Mouse (Mus musculus): ENCODE measurements around the gene Upk1a.

Gene Upk1a

DNA sequence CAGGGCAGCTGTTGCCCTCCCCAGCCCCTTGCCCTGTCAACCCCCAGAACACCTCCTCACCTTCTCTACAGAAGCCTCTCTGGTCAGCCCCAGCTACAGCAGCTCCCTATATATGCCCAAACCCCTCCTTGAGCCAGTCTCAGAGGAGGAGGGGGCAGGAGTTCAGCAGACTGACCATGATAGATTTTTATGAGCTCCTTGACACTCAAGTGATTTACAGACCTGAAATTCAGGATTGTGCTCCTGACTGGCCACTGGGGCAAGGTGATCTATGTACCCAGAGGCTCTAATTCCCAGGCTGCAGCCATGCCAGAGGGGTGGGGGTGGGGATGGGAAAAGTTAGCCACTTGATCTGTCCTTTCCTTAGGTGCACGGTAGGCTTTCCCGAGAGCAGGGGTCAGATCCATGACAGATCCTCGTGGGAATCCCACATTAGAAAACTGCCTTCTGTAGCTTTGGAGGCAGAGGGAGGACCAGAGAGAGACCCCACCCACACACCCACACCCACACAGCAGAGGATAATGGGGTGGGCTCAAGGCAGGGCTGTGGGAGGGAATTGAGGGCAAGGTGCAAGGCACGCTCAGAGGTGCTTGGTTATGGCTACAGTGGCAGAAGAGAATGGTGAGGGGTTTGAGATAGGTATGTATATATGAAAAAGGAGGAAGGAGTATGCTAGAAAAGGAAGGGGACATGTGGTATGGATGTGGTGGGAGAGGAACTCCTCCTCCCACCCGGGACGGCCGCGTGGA, at the start of gene Upk1a:
TSS of gene Upk1a (minus strand) at position 194 of the 749 bp plus-strand sequence.
- Histone ChIP-seq H3K9me3 (ENCODE audit: low read length) (0 out of 2 replicates have a peak, but pooled peaks cover 4% of the 10 kb centered on the region), H3K4me3 (replicated peaks; ENCODE audit: low read length) (no peak within 1 kb of the TSS), H3K36me3 (ENCODE audit: insufficient read depth, low read length) (peaks cover 21% of the 10 kb centered on the region), H3K4me1 (replicated peaks; ENCODE audit: low read depth, low read length) (peaks cover 70% of the 10 kb centered on the region), H3K27me3 (ENCODE audit: insufficient read depth, low read length) (peaks cover 5% of the 10 kb centered on the region; the same call in 1 of the 2 replicates)
- TF ChIP-seq CTCF (conservative IDR thresholded peaks at IDR 0.05; ENCODE audit: low read length) = no peak
- no peak for TF ChIP-seq POU5F1 (IDR thresholded peaks at IDR 0.05; ENCODE audit: borderline replicate concordance, low read length)
- TF ChIP-seq NANOG (IDR thresholded peaks at IDR 0.05; ENCODE audit: borderline replicate concordance, low read length) = no peak

DNA sequence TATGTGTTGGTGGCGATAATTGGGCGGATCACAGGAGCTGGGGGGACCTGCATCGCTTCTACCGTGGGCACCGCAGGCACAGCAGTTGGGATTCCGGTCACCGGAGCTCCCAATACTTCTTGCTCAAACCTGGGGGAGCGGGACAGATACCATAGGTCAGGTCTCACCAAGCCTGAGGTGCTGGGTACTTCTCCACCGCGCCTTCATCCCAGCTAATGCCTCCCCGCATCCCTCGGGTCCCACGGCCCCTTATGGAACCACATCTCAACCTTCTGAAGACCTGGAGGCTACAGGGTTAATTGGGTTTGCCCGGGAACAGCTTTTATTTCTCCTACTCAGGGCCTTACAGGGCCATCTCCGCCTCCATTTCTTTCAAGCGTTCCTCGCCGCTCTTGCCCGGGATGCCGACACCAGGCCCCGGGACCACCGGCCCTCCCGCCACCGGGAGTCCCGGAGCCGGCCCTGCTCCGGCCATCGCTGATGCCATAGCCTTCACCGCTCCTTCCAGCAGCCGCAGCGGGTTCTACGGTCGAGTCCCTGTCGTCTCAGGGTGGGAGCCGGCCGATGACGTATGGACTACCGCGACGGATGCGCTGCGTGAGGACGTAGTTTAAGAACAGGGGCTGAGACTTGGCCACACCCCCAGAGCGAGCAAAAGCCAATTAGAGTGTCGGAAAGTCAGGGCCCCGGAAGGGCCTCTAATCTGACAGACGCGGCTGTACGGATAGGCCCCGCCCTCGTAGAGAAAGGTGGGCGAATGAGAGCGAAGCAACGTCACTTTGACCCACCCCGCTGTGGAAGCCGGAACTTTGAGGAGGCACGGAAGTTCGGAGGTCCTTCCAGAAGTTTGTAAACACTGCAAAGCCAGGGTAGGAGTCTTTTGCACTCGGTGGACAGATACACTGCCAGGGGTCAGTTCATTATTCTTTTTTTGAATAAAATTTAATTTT, 37.2 kb upstream of the Upk1a start, which contains the start of gene Rbm42:
TSS of gene Rbm42 (minus strand) at position 727 of the 950 bp plus-strand sequence.
- H3K4me3 ChIP-seq (replicated peaks; ENCODE audit: low read length) = peak within 1 kb of the TSS; percentile 100
- no peaks in the 10 kb centered on the region for H3K9me3 ChIP-seq (ENCODE audit: low read length)
- TF ChIP-seq CTCF (conservative IDR thresholded peaks at IDR 0.05; ENCODE audit: low read length) = no peak
- TF ChIP-seq POU5F1 (IDR thresholded peaks at IDR 0.05; ENCODE audit: borderline replicate concordance, low read length) = no peak
- TF ChIP-seq NANOG (IDR thresholded peaks at IDR 0.05; ENCODE audit: borderline replicate concordance, low read length) = no peak
- peaks cover 20% of the 10 kb centered on the region for H3K4me1 ChIP-seq (replicated peaks; ENCODE audit: low read depth, low read length)
- H3K27me3 ChIP-seq (ENCODE audit: insufficient read depth, low read length) = no peaks in the 10 kb centered on the region
- H3K36me3 ChIP-seq (ENCODE audit: insufficient read depth, low read length) = peaks cover 73% of the 10 kb centered on the region

DNA sequence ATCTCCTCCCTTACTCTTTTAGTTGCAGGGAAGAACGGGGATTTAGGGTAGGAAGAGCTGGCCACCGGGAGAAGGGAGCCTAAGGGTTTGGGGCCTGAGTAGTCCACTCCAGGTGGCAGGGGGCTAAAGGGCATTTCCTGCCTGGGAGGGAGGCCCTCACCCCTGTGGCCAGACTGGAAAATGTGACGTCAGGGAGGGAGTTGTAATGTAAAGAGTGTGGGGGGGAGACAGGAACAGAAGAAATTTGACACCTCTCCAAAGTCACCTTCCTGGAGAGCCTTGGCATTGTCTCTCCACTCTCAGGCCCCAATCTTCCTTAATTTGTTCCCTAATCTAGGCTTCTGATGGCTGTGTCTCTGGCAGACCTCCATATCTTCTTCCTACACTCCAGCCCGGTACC, 26.4 kb upstream of the Upk1a start:
- Histone ChIP-seq H3K36me3 (ENCODE audit: insufficient read depth, low read length) (peaks cover 46% of the 10 kb centered on the region), H3K27me3 (ENCODE audit: insufficient read depth, low read length) (peaks cover 26% of the 10 kb centered on the region), H3K4me1 (replicated peaks; ENCODE audit: low read depth, low read length) (peaks cover 48% of the 10 kb centered on the region), H3K4me3 (replicated peaks; ENCODE audit: low read length) (peak overlapping the region; percentile 29; the same call in 1 of the 2 replicates), H3K9me3 (ENCODE audit: low read length) (no peaks in the 10 kb centered on the region)
- TF ChIP-seq POU5F1 (IDR thresholded peaks at IDR 0.05; ENCODE audit: borderline replicate concordance, low read length) = no peak
- TF ChIP-seq NANOG (IDR thresholded peaks at IDR 0.05; ENCODE audit: borderline replicate concordance, low read length) = no peak
- TF ChIP-seq CTCF (conservative IDR thresholded peaks at IDR 0.05; ENCODE audit: low read length) = no peak

- Histone ChIP-seq H3K36me3 (ENCODE audit: insufficient read depth, low read length) (peaks cover 19% of the 10 kb centered on the region), H3K27me3 (ENCODE audit: insufficient read depth, low read length) (peaks cover 51% of the 10 kb centered on the region), H3K4me1 (replicated peaks; ENCODE audit: low read depth, low read length) (peaks cover 62% of the 10 kb centered on the region), H3K4me3 (replicated peaks; ENCODE audit: low read length) (no peak overlapping the region), H3K9me3 (ENCODE audit: low read length) (no peaks in the 10 kb centered on the region)
- TF ChIP-seq NANOG (IDR thresholded peaks at IDR 0.05; ENCODE audit: borderline replicate concordance, low read length) (no peak), POU5F1 (IDR thresholded peaks at IDR 0.05; ENCODE audit: borderline replicate concordance, low read length) (no peak), CTCF (conservative IDR thresholded peaks at IDR 0.05; ENCODE audit: low read length) (no peak)
Measured at GRCm38 (mm10) chr7:30636395-30636794, 23.7 kb upstream of the Upk1a start.

GRCm38 (mm10) chr7:30635752-30636151, 23.1 kb upstream of the Upk1a start, which contains the start of gene Etv2:
Gene Etv2, minus strand, starts transcription at chr7:30635852.
- no peak for TF ChIP-seq POU5F1 (IDR thresholded peaks at IDR 0.05; ENCODE audit: borderline replicate concordance, low read length)
- TF ChIP-seq NANOG (IDR thresholded peaks at IDR 0.05; ENCODE audit: borderline replicate concordance, low read length) = no peak
- no peak for TF ChIP-seq CTCF (conservative IDR thresholded peaks at IDR 0.05; ENCODE audit: low read length)
- Histone ChIP-seq H3K9me3 (ENCODE audit: low read length) (no peaks in the 10 kb centered on the region), H3K27me3 (ENCODE audit: insufficient read depth, low read length) (peaks cover 53% of the 10 kb centered on the region), H3K4me1 (replicated peaks; ENCODE audit: low read depth, low read length) (peaks cover 62% of the 10 kb centered on the region), H3K36me3 (ENCODE audit: insufficient read depth, low read length) (peaks cover 12% of the 10 kb centered on the region), H3K4me3 (replicated peaks; ENCODE audit: low read length) (peak within 1 kb of the TSS; percentile 66)

DNA sequence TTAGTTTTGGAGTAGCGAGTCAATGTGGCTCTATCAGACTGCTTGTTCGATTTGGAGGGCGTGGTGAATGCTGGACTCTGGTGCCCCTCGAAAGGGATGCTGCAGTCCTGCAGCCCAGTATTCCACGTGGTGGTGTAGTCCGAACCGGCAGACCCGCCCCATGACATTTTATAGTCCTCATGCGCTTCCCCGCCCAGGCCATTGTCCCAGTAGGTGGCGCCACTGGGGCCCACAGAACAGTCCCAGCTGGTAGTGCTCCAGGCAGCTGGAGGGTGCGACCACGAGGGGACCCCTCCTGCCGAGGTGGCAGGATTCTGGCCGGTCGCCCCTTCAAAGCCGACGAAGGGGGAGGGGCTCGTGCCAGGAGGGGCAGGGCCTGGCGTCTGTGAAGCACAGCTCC, 22.0 kb upstream of the Upk1a start:
- Histone ChIP-seq H3K4me3 (replicated peaks; ENCODE audit: low read length) (peak overlapping the region; percentile 66), H3K9me3 (ENCODE audit: low read length) (no peaks in the 10 kb centered on the region), H3K27me3 (ENCODE audit: insufficient read depth, low read length) (peaks cover 53% of the 10 kb centered on the region), H3K4me1 (replicated peaks; ENCODE audit: low read depth, low read length) (peaks cover 53% of the 10 kb centered on the region), H3K36me3 (ENCODE audit: insufficient read depth, low read length) (peaks cover 2% of the 10 kb centered on the region; the same call in 1 of the 2 replicates)
- TF ChIP-seq NANOG (IDR thresholded peaks at IDR 0.05; ENCODE audit: borderline replicate concordance, low read length) (no peak), POU5F1 (IDR thresholded peaks at IDR 0.05; ENCODE audit: borderline replicate concordance, low read length) (no peak), CTCF (conservative IDR thresholded peaks at IDR 0.05; ENCODE audit: low read length) (peak; percentile 72)

- Histone ChIP-seq H3K4me3 (replicated peaks; ENCODE audit: low read length) (peak overlapping the region; percentile 66), H3K9me3 (ENCODE audit: low read length) (no peaks in the 10 kb centered on the region), H3K27me3 (ENCODE audit: insufficient read depth, low read length) (peaks cover 53% of the 10 kb centered on the region), H3K36me3 (ENCODE audit: insufficient read depth, low read length) (no peaks in the 10 kb centered on the region), H3K4me1 (replicated peaks; ENCODE audit: low read depth, low read length) (peaks cover 46% of the 10 kb centered on the region)
- TF ChIP-seq CTCF (conservative IDR thresholded peaks at IDR 0.05; ENCODE audit: low read length) (no peak), NANOG (IDR thresholded peaks at IDR 0.05; ENCODE audit: borderline replicate concordance, low read length) (no peak), POU5F1 (IDR thresholded peaks at IDR 0.05; ENCODE audit: borderline replicate concordance, low read length) (no peak)
Measured at GRCm38 (mm10) chr7:30633762-30634412, 21.2 kb upstream of the Upk1a start.
